Mouse (Mus musculus) bone marrow macrophage, adult 2 months (primary cell): Measurements from ENCODE around the gene Ppp6r3.

Source experiments
- CTCF ChIP-seq: IDR thresholded peaks from 2 replicates; pipeline ENCODE4 v1.5.1; 2012; ENCODE audit warnings: low read depth, mild to moderate bottlenecking, low read length, moderate library complexity
- POLR2A ChIP-seq: IDR thresholded peaks from 2 replicates; pipeline ENCODE4 v1.6.1; 2012; ENCODE audit warnings: mild to moderate bottlenecking, low read depth, low read length, borderline replicate concordance

DNA sequence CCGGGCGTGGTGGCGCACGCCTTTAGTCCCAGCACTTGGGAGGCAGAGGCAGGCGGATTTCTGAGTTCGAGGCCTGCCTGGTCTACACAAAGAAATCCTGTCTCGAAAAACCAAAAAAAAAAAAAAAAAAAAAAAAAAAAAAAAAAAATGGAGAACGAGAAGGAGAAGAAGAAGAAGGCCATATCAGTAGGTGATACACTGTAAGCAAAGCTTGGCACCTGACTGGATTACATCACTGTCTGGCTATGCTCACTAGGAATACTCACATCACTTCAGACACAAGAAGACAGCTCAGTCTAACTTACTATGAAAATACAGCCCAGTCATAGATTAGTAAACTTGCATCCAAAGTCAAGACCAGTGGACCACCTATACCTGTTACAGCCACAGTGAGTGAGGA, 20.8 kb downstream of the Ppp6r3 start:
- TF ChIP-seq POLR2A (no peak), CTCF (no peak)
